Mouse (Mus musculus) MEL (cell line): Measurements from ENCODE around the gene Prnd.

Experiments
- BHLHE40 ChIP-seq: IDR thresholded peaks from 2 replicates; pipeline ENCODE4 v1.6.1; 2012; ENCODE audit warnings: low read depth, mild to moderate bottlenecking, inconsistent platforms, low read length, improper control_type of control experiment, borderline replicate concordance
- CHD1 ChIP-seq: IDR thresholded peaks from 2 replicates; pipeline ENCODE4 v1.6.1; 2012; ENCODE audit warnings: low read depth, mild to moderate bottlenecking, inconsistent platforms, low read length, improper control_type of control experiment
- CTCF ChIP-seq, 3 experiments: IDR thresholded peaks in 2 of 3; conservative IDR thresholded peaks in 1 of 3; 2 replicates each; pipeline ENCODE4 v1.5.1; 2011 to 2012; ENCODE audit warnings: low read length in 3 of 3, low read depth in 2 of 3, mild to moderate bottlenecking in 2 of 3, improper control_type of control experiment in 1 of 3, inconsistent platforms in 1 of 3, mixed read lengths in 1 of 3, moderate library complexity in 1 of 3; ENCODE audit not compliant: control insufficient read depth in 1 of 3, insufficient read depth in 1 of 3, poor library complexity in 1 of 3, severe bottlenecking in 1 of 3
- E2F4 ChIP-seq: IDR thresholded peaks from 2 replicates; pipeline ENCODE4 v1.6.1; 2011; ENCODE audit warnings: low read depth, low read length, improper control_type of control experiment, borderline replicate concordance
- EP300 ChIP-seq, 2 experiments: IDR thresholded peaks; 2 replicates each; pipeline ENCODE4 v1.6.1; 2011; ENCODE audit warnings: improper control_type of control experiment in 2 of 2, low read length in 2 of 2, low read depth in 1 of 2, mild to moderate bottlenecking in 1 of 2
- MAX ChIP-seq: IDR thresholded peaks from 2 replicates; pipeline ENCODE4 v1.6.1; 2011; ENCODE audit warnings: low read length, improper control_type of control experiment
- MAZ ChIP-seq: IDR thresholded peaks from 2 replicates; pipeline ENCODE4 v1.6.1; 2012; ENCODE audit warnings: low read depth, mild to moderate bottlenecking, inconsistent platforms, low read length, improper control_type of control experiment
- MEF2A ChIP-seq: IDR thresholded peaks from 2 replicates; pipeline ENCODE4 v1.6.1; 2014; ENCODE audit warnings: low read depth, mild to moderate bottlenecking, inconsistent platforms, low read length, improper control_type of control experiment; ENCODE audit not compliant: poor library complexity, insufficient replicate concordance, severe bottlenecking; ENCODE audit errors: extremely low read depth
- NELFE ChIP-seq: IDR thresholded peaks from 2 replicates; pipeline ENCODE4 v1.6.1; 2011; ENCODE audit warnings: low read depth, low read length, improper control_type of control experiment
- POLR2A ChIP-seq, 2 experiments: IDR thresholded peaks; 2 replicates each; pipeline ENCODE4 v1.6.1; 2011 to 2012; ENCODE audit warnings: low read length in 2 of 2, mild to moderate bottlenecking in 2 of 2, control low read depth in 1 of 2, improper control_type of control experiment in 1 of 2, low read depth in 1 of 2, moderate library complexity in 1 of 2; ENCODE audit not compliant: control insufficient read depth in 1 of 2, insufficient read depth in 1 of 2, poor library complexity in 1 of 2
- POLR2AphosphoS2 ChIP-seq: IDR thresholded peaks from 2 replicates; pipeline ENCODE4 v1.6.1; 2011; ENCODE audit warnings: low read length, improper control_type of control experiment
- RCOR1 ChIP-seq: IDR thresholded peaks from 2 replicates; pipeline ENCODE4 v1.6.1; 2012; ENCODE audit warnings: low read depth, mild to moderate bottlenecking, inconsistent platforms, low read length, improper control_type of control experiment
- ZMIZ1 ChIP-seq: IDR thresholded peaks from 2 replicates; pipeline ENCODE4 v1.6.1; 2012; ENCODE audit warnings: low read depth, mild to moderate bottlenecking, inconsistent platforms, low read length, improper control_type of control experiment, moderate library complexity
- ZNF384 ChIP-seq: IDR thresholded peaks from 2 replicates; pipeline ENCODE4 v1.6.1; 2012; ENCODE audit warnings: low read depth, mild to moderate bottlenecking, inconsistent platforms, low read length, improper control_type of control experiment

DNA sequence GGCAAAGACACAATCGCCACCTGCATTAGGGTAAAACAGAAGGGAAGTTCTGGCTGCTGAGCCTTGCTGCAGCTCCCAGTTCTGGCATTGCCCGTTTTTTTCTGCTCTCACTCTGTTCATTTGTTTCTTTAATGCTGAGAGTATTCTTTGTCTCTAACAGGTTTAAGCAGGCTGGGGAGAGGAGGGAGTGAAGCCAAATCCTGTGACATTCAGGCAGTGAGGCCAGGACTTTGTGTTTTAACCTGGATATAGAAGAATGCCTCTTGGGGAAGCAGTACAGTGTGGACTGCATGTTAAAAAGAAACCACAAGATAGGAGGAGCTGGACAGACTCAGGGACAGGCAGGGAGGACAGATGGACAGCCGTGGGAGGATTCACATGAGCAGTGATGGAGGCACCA is 17.1 kb upstream of the Prnd start:
- TF ChIP-seq E2F4 (no peak), CTCF (IDR thresholded peaks at IDR 0.05 in 2 of 3, conservative IDR thresholded peaks at IDR 0.05 in 1 of 3; ENCODE audit: control insufficient read depth in 1 of 3, insufficient read depth in 1 of 3, low read depth in 2 of 3, low read length in 3 of 3, poor library complexity in 1 of 3, severe bottlenecking in 1 of 3) (no peak), POLR2AphosphoS2 (no peak), POLR2A (IDR thresholded peaks at IDR 0.05; ENCODE audit: control insufficient read depth in 1 of 2, insufficient read depth in 1 of 2, low read depth in 1 of 2, low read length in 2 of 2, poor library complexity in 1 of 2) (no peak), MEF2A (no peak), NELFE (no peak), EP300 (IDR thresholded peaks at IDR 0.05; ENCODE audit: low read depth in 1 of 2, low read length in 2 of 2) (no peak), MAZ (no peak), MAX (no peak), RCOR1 (no peak), ZNF384 (no peak), CHD1 (no peak), ZMIZ1 (no peak), BHLHE40 (no peak)
